Mouse (Mus musculus): ENCODE measurements around the gene Fbxw25.
A peak's percentile ranks its signal among the peaks of the same experiment; 100 is the strongest.
"Not testable (repeated sequence)": the region's sequence is repeated elsewhere in the genome, so short reads cannot be mapped to it uniquely, and the experiment has no call there.

The Fbxw25 gene

DNA sequence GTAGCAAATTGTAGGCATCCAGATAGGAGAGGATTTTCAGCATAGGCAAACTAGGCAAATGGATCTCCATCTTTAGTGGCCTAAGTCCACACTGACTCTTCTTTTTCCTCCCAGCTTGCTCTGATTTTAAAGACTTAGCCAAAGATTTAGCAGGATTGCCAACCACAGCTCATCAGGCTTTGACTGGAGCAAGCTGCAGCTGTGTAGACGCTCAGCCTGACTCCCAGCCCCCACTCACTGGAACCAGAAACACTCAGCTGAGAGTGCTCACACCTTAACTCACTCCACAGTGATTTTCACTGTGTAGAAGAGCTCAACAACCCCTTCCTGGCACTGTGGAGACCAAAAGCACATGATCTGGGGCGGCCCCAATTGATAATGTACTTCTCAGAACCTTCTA is at the start of gene Fbxw25:
Gene Fbxw25 (minus strand): TSS at position 101 of the 400 bp plus-strand sequence.
- DNase-seq, result not testable (repeated sequence)

DNA sequence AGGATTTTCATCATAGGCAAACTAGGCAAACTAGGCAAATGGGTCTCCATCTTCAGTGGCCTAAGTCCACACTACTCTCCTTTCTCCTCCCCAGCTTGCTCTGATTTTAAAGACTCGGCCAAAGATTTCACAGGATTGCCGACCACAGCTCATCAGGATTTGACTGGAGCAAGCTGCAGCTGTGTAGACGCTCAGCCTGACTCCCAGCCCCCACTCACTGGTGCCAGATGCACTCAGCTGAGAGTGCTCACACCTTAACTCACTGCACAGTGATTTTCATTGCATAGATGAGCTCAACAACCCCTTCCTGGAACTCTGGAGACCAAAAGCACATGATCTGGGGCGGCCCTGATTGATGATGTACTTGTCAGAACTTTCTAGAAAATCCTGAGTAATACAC is 38.1 kb upstream of the Fbxw25 start, which contains the start of gene Fbxw18:
Gene Fbxw18 (minus strand): TSS at position 101 of the 400 bp plus-strand sequence.
- not testable (repeated sequence) for DNase-seq

DNA sequence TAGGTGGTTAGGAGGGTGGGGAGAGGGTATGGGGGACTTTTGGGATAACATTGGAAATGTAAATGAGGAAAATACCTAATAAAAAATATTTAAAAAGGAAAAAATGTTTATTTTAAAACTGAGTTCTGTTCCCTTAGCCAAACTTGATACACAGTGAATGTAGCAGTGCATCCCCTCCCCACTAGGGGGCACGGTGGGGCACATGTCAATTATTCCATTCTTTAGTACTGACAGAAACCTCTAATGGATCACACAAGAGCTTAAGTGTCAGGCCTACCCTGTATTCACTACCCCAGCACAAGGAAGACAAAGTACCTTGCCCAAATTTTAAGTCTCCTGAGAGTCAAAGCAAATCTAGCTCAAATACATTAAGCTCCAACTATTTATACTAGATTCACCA is 20.8 kb upstream of the Fbxw25 start:
- peak; percentile 25 for DNase-seq

DNA sequence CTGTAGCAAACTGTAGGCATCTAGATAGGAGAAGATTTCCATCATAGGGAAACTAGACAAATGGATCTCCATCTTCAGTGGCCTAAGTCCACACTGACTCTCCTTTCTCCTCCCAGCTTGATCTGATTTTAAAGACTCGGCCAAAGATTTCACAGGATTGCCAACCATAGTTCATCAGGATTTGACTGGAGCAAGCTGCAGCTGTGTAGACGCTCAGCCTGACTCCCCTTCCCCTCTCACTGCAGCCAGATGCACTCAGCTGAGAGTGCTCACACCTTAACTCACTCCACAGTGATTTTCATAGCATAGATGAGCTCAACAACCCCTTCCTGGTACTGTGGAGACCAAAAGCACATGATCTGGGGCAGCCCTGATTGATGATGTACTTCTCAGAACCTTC is 38.5 kb downstream of the Fbxw25 start, which contains the start of gene Fbxw24:
Gene Fbxw24 (minus strand): TSS at position 101 of the 400 bp plus-strand sequence.
- not testable (repeated sequence) for DNase-seq

DNA sequence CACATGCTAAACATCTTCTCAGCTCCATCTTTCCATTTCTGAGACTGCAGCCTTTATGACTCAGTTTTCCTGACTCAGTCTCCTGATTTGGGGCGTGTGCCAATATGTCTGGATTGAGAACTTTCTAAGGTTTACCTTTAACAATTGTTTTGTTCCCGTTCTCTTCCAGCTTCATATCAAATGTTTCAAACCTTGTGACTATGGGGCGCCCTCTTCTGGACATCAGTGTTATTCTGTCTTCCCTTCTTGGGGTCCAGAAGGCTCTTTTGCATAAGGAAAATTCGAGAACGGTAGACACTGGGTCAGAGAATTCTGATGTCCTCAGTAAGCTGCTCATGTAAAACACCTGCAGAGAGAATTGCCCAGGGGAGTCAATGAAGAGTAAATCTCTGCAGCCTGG is 57.6 kb downstream of the Fbxw25 start:
- DNase-seq, result peak; percentile 37

DNA sequence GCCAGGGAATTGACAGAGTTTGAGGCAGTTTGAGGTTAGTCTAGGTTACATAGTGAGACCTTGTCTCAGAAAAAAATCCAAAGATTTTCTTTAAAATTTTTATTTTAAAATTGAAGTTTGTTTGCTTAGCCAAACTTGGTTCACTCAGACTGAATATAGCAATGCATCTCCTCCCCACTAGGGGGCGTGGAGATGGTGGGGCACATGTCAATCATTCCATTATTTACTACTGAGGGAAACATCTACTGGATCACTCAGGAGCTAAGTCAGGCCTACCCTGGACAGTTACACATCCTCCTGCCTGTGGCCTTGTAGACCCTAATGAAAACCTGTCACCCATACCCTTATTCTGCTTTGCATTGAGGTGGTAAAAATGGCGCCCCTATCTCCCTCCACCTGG is 62.3 kb downstream of the Fbxw25 start:
- not testable (repeated sequence) for DNase-seq

DNA sequence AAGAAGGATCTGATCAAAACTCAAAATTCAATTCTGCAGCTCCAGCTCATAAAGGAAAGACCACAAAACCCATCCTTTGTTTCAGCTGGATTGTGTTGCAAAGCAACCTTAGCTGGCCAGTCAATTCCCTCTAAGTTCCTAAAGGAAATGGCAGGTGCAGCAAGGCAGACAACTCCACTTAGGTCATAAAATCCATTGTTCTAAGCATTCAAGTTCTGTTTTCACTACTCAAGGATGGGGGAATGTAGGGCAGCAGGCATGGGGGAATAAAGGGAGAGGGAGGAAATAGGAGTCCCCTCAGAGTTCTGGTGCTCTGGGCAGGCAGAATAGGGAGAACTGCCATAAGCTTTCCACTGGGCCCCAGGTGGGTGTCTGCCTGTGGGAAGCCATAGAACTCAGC is 67.2 kb downstream of the Fbxw25 start:
- no peak for DNase-seq

Data from embryo, embryonic 11 days (tissue).